Mouse (Mus musculus) mature B cell (primary cell): ENCODE data around the gene Mc3r.

Experiments used
- in situ Hi-C: fragments of 300-500 bp; cut with MboI; formaldehyde crosslinking; loops from 2 replicates; pipeline ENCODE4 v1.14.3; 2019

The Mc3r gene

GRCm38 (mm10) chr2:172299126-172299921 lies 51.0 kb downstream of the Mc3r start:
- in situ Hi-C loops: no loop called here
